Mouse (Mus musculus): ENCODE results near the gene Il10. TPM values are rescaled to one million over a fixed set of nuclear protein-coding genes. Genes with fewer than 3 reads are reported as not detected.

The Il10 gene
- total RNA-seq, 1 experiment from 2014 or later = not detected

- peak; percentile 54 for ATAC-seq (replicated peaks; ENCODE audit: insufficient number of reproducible peaks, low FRiP score, low TSS enrichment, poor library complexity, severe bottlenecking)
These were observed 48.5 kb downstream of the Il10 start for GRCm38 (mm10) chr1:131068011-131068727.

GRCm38 (mm10) chr1:131069010-131069409, 49.4 kb downstream of the Il10 start:
- no peak for ATAC-seq (replicated peaks; ENCODE audit: insufficient number of reproducible peaks, low FRiP score, low TSS enrichment, poor library complexity, severe bottlenecking)

- no peak for ATAC-seq (replicated peaks; ENCODE audit: insufficient number of reproducible peaks, low FRiP score, low TSS enrichment, poor library complexity, severe bottlenecking)
These were observed 52.8 kb downstream of the Il10 start for GRCm38 (mm10) chr1:131072376-131072990.

- ATAC-seq (replicated peaks; ENCODE audit: insufficient number of reproducible peaks, low FRiP score, low TSS enrichment, poor library complexity, severe bottlenecking) = no peak
These were observed 54.9 kb downstream of the Il10 start for GRCm38 (mm10) chr1:131074524-131074938.

Other genes starting within 250 kb of the Il10 start
- not detected in 3 replicates for gene Fcamr, start 218.9 kb upstream of the Il10 start, total RNA-seq (2017)
- gene Pigr, start 193.2 kb upstream of the Il10 start, total RNA-seq (2017) = 0.19 TPM in 1 of 3 replicates, not detected in the others
- gene Fcmr, start 154.2 kb upstream of the Il10 start, total RNA-seq (2017) = 27.7 to 41.4 TPM (median 29.9 TPM) in 3 replicates
- not detected in 3 replicates for gene Il24, start 132.4 kb upstream of the Il10 start, total RNA-seq (2017)
- not detected in 3 replicates for gene Il20, start 108.4 kb upstream of the Il10 start, total RNA-seq (2017)
- 1.1 TPM in 1 of 3 replicates, not detected in the others for gene Il19, start 79.7 kb upstream of the Il10 start, total RNA-seq (2017)
- 205 to 262 TPM (median 212 TPM) in 3 replicates for gene Mapkapk2, start 78.0 kb downstream of the Il10 start, total RNA-seq (2017)
- 0.67 to 5.1 TPM (median 0.68 TPM) in 3 replicates for gene Dyrk3, start 118.5 kb downstream of the Il10 start, total RNA-seq (2017)
- 4.0 to 11.8 TPM (median 9.0 TPM) in 3 replicates for gene Eif2d, start 133.3 kb downstream of the Il10 start, total RNA-seq (2017)
- 231 to 259 TPM (median 238 TPM) in 3 replicates for gene Rassf5, start 225.4 kb downstream of the Il10 start, total RNA-seq (2017)

All from monocyte, adult 5-6 weeks (primary cell).